Mouse (Mus musculus): ENCODE data around the gene Tmem200c. TPM values are rescaled to one million over a fixed set of nuclear protein-coding genes. Genes with fewer than 3 reads are reported as not detected.

The Tmem200c gene
- total and polyA plus RNA-seq, 2 experiments from 2014 or later: 0.19 TPM; not detected in 1

DNA sequence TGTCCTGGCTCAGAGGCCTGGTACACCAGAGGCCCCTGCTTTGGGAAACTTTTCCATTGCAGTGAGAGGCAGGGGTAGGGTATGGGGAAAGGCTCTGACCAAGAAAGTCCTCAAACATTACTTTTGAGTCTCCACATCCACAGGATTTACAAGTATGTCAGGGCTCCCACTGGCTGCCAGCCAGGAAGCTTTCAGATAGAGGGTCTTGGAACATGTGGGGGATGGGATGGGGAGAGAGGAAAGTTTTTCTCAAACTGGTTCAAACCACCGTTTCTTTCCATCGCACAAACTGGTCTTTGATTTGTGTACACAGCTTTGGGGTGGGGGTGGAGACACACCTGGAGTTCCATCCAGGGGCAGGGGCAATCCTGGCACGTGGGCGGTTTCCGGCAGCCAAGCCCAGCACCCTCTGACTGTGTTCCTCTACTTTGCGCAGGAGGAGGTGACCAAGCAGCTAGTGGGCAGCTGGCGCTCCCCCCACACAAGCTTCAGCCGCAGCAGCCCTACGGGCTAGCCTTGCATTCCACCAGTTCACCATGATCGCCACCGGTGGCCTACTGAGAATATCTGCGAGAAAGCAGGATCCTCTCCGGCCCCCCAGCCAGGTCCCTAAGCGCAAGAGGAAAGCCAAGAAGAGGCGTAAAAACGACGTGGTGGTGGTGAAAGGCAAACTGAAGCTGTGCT lies 13.6 kb downstream of the Tmem200c start:
- no peaks in the 10 kb centered on the region for H3K36me3 ChIP-seq (replicated peaks; ENCODE audit: control insufficient read depth, insufficient read depth, low read length)
- 12% methylated on average over 17 of the region's 17 CpGs for WGBS
- DNase-seq (ENCODE audit: low spot score) (no peak), ATAC-seq (ENCODE audit: insufficient read depth, low read depth) (no peak)
- no peak overlapping the region for H3K4me2 ChIP-seq (ENCODE audit: low read depth, low read length)
- no peaks in the 10 kb centered on the region for H3K9me3 ChIP-seq (replicated peaks; ENCODE audit: control insufficient read depth, low read length)
- H3K9ac ChIP-seq (replicated peaks; ENCODE audit: low read depth, low read length): no peak overlapping the region
- no peak overlapping the region for H3K27ac ChIP-seq (ENCODE audit: low read depth)
- H3K4me1 ChIP-seq (ENCODE audit: control insufficient read depth, insufficient read depth): peaks cover 19% of the 10 kb centered on the region; the same call in 1 of the 2 replicates
- TF ChIP-seq EP300 (IDR thresholded peaks at IDR 0.05; ENCODE audit: low read depth) (no peak), CTCF (IDR thresholded peaks at IDR 0.05; ENCODE audit: low read depth) (no peak)
- H3K27me3 ChIP-seq (ENCODE audit: control insufficient read depth, insufficient read depth, low read length): peaks cover 85% of the 10 kb centered on the region
- 0 out of 2 replicates have a peak overlapping the region, but pooled peaks have one; percentile 48 for H3K4me3 ChIP-seq (ENCODE audit: low read depth, low read length)

DNA sequence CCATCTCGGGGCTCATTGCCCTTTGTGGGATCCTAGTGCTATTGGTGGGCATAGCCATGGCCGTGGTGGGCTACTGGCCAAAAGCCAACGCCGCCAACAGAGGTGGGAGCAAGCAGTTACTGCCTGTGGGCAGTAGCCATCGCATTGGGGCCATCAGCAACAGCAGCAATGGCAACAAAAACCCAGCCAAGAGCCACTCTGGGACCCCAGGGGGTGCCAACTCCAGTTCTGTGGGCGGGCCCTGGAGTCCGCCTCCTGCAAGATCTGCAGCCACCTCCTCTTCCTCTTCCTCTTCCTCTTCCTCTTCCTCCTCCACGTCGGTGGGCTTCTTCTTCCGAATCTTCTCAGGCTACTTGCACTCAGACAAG lies 14.1 kb downstream of the Tmem200c start:
- H3K36me3 ChIP-seq (replicated peaks; ENCODE audit: control insufficient read depth, insufficient read depth, low read length): no peaks in the 10 kb centered on the region
- peak overlapping the region; percentile 89 for H3K4me2 ChIP-seq (ENCODE audit: low read depth, low read length)
- no peak for ATAC-seq (ENCODE audit: insufficient read depth, low read depth)
- TF ChIP-seq CTCF (IDR thresholded peaks at IDR 0.05; ENCODE audit: low read depth) (no peak), EP300 (IDR thresholded peaks at IDR 0.05; ENCODE audit: low read depth) (no peak)
- H3K4me3 ChIP-seq (ENCODE audit: low read depth, low read length): peak overlapping the region; percentile 48
- H3K4me1 ChIP-seq (ENCODE audit: control insufficient read depth, insufficient read depth): peaks cover 19% of the 10 kb centered on the region; the same call in 1 of the 2 replicates
- H3K27me3 ChIP-seq (ENCODE audit: control insufficient read depth, insufficient read depth, low read length): peaks cover 80% of the 10 kb centered on the region
- no peak overlapping the region for H3K27ac ChIP-seq (ENCODE audit: low read depth)
- no peak overlapping the region for H3K9ac ChIP-seq (replicated peaks; ENCODE audit: low read depth, low read length)
- DNase-seq (ENCODE audit: low spot score): no peak
- no peaks in the 10 kb centered on the region for H3K9me3 ChIP-seq (replicated peaks; ENCODE audit: control insufficient read depth, low read length)
- 13% methylated on average over 10 of the region's 10 CpGs for WGBS

DNA sequence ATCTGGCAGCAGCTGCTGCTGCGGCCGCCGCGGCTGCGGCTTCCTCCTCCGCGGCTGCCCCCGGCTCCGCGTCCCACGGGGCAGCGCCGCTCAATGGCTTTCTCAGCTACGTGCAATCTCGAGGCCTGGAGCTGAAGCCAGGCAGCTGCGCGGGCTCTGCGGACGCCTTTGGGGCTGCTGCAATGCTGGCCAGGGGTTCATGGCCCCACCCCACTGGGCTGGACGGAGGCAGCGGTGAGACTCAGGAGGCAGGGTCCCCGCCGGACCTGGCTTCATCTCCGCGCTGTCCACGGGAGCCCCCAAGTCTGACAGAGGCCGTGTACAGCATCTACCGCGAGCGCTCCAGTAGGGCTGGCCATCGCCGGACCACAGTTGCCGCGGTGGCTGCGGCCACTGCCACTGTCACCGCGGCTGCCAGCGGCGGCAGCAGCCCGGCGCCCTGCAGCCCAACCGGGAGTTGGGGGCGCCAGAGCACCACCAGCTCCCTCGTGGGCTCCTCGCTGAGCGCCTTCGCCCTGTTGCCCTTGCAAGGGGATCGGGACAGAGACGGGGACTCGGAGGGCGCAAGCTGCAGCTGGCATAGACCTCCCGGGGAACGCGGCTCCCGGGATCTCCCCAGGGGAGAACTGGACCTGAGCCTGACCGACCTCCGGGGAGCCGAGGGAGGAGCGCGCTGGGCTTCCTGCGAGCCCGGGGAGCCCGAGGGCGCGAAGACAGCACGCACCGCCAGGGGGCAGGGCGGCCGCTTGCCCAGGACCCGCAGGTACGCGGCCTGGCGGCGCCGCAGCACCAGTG lies 14.9 kb downstream of the Tmem200c start:
- WGBS: under 1% methylated on average over 74 of the region's 75 CpGs
- no peaks in the 10 kb centered on the region for H3K9me3 ChIP-seq (replicated peaks; ENCODE audit: control insufficient read depth, low read length)
- peak; percentile 71 for ATAC-seq (ENCODE audit: insufficient read depth, low read depth)

DNA sequence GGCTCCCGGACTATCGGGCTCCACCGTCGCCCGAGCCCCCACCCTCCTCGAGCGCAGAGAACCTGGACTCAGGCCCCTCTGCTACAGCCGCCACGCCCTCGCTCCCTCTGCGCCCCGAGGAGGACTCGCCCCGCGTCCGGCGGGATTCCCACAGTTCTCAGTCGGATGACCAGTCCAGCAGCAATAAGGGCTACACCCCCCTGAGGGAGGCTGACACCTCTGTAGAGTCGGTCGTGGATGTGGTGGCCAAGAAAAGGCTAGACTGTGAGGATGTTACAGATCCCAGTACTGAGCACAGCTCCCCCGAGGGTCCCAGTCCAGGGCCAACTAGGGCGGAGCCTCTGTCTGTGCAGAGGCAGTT lies 15.4 kb downstream of the Tmem200c start:
- Histone ChIP-seq H3K27me3 (ENCODE audit: control insufficient read depth, insufficient read depth, low read length) (peaks cover 70% of the 10 kb centered on the region), H3K4me1 (ENCODE audit: control insufficient read depth, insufficient read depth) (peaks cover 18% of the 10 kb centered on the region; the same call in 1 of the 2 replicates), H3K9ac (replicated peaks; ENCODE audit: low read depth, low read length) (no peak overlapping the region), H3K36me3 (replicated peaks; ENCODE audit: control insufficient read depth, insufficient read depth, low read length) (no peaks in the 10 kb centered on the region), H3K27ac (ENCODE audit: low read depth) (no peak overlapping the region), H3K4me3 (ENCODE audit: low read depth, low read length) (peak overlapping the region; percentile 48), H3K9me3 (replicated peaks; ENCODE audit: control insufficient read depth, low read length) (no peaks in the 10 kb centered on the region), H3K4me2 (ENCODE audit: low read depth, low read length) (peak overlapping the region; percentile 89)
- no peak for TF ChIP-seq CTCF (IDR thresholded peaks at IDR 0.05; ENCODE audit: low read depth)
- no peak for TF ChIP-seq EP300 (IDR thresholded peaks at IDR 0.05; ENCODE audit: low read depth)
- DNase-seq (ENCODE audit: low spot score) (no peak), ATAC-seq (ENCODE audit: insufficient read depth, low read depth) (0 out of 2 replicates have a peak, but pooled peaks have one; percentile 17)
- WGBS: 3% methylated on average over 22 of the region's 22 CpGs

More for the DNA sequence above, 14.9 kb downstream of the Tmem200c start:
- H3K4me1 ChIP-seq (ENCODE audit: control insufficient read depth, insufficient read depth): peaks cover 19% of the 10 kb centered on the region; the same call in 1 of the 2 replicates
- no peak overlapping the region for H3K27ac ChIP-seq (ENCODE audit: low read depth)
- H3K9ac ChIP-seq (replicated peaks; ENCODE audit: low read depth, low read length): no peak overlapping the region
- H3K36me3 ChIP-seq (replicated peaks; ENCODE audit: control insufficient read depth, insufficient read depth, low read length): no peaks in the 10 kb centered on the region
- peaks cover 72% of the 10 kb centered on the region for H3K27me3 ChIP-seq (ENCODE audit: control insufficient read depth, insufficient read depth, low read length)
- peak overlapping the region; percentile 48 for H3K4me3 ChIP-seq (ENCODE audit: low read depth, low read length)
- TF ChIP-seq EP300 (IDR thresholded peaks at IDR 0.05; ENCODE audit: low read depth): no peak
- peak; percentile 29; the same call in 1 of the 2 replicates for TF ChIP-seq CTCF (IDR thresholded peaks at IDR 0.05; ENCODE audit: low read depth)
- peak overlapping the region; percentile 89 for H3K4me2 ChIP-seq (ENCODE audit: low read depth, low read length)
- peak; percentile 11 for DNase-seq (ENCODE audit: low spot score)

DNA sequence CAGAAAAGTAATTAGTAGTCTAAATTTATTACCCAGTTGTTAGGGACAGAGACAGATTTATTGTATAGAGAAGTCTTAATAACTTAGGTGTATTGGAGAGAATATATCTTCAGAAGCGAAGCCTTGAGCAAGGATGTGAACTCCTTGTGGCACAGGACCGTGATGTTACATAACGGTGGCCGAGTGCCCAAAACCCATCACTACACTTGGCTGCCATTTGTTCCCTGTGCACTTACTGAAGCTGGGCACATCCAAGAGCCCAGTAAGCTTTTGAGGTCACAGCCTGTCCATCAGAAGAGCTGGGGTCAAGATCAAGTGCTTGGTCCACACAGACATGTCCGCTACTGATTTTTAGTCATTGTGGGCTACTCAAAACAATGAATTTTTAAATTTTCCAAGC lies 19.5 kb downstream of the Tmem200c start:
- no peaks in the 10 kb centered on the region for H3K9me3 ChIP-seq (replicated peaks; ENCODE audit: control insufficient read depth, low read length)
- ATAC-seq (ENCODE audit: insufficient read depth, low read depth) (no peak), DNase-seq (ENCODE audit: low spot score) (no peak)
- H3K9ac ChIP-seq (replicated peaks; ENCODE audit: low read depth, low read length): no peak overlapping the region
- TF ChIP-seq CTCF (IDR thresholded peaks at IDR 0.05; ENCODE audit: low read depth): no peak
- TF ChIP-seq EP300 (IDR thresholded peaks at IDR 0.05; ENCODE audit: low read depth): no peak
- no peak overlapping the region for H3K27ac ChIP-seq (ENCODE audit: low read depth)
- H3K36me3 ChIP-seq (replicated peaks; ENCODE audit: control insufficient read depth, insufficient read depth, low read length): no peaks in the 10 kb centered on the region
- H3K27me3 ChIP-seq (ENCODE audit: control insufficient read depth, insufficient read depth, low read length): peaks cover 35% of the 10 kb centered on the region
- WGBS: 80% methylated on average over 5 of the region's 5 CpGs
- 0 out of 2 replicates have a peak, but pooled peaks cover 9% of the 10 kb centered on the region for H3K4me1 ChIP-seq (ENCODE audit: control insufficient read depth, insufficient read depth)
- no peak overlapping the region for H3K4me2 ChIP-seq (ENCODE audit: low read depth, low read length)
- H3K4me3 ChIP-seq (ENCODE audit: low read depth, low read length): no peak overlapping the region

All from heart, postnatal 0 days (tissue).